Mouse (Mus musculus) CH12F3 (cell line): Measurements from ENCODE around the gene F11r.

Experiments
- in situ Hi-C: fragments of 300-500 bp; cut with MboI; formaldehyde crosslinking; loops from 2 replicates; pipeline ENCODE4 v1.14.3; 2020; ENCODE audit warnings: low sequenced_read_pairs

Gene F11r

DNA sequence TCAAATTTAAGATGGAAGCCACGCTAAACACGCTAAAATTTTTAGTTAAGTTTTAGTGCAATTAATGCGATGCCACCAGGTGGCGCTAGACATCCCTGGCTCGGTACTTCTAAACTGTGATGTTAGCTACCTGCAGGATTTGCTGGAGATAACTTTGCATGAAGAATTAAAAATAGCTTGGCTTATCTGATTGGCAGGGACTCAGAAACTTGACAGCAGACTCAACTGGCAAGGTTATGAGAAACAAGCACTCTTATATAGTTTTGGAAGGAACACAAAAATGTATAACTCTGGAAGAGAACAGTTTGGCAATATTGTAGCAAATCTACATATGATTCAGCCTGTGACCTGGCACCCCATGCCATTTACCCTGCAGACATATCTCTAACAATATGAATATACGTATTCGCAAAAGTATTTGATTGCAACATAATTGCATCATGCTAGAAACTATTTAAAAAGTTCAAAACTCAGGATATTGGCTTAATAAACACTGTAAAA is 33.1 kb downstream of the F11r start:
- in situ Hi-C loops: loop anchor here (10.0 kb wide), 1 partner anchor 106 kb away; the partner anchor contains the start of gene Klhdc9

DNA sequence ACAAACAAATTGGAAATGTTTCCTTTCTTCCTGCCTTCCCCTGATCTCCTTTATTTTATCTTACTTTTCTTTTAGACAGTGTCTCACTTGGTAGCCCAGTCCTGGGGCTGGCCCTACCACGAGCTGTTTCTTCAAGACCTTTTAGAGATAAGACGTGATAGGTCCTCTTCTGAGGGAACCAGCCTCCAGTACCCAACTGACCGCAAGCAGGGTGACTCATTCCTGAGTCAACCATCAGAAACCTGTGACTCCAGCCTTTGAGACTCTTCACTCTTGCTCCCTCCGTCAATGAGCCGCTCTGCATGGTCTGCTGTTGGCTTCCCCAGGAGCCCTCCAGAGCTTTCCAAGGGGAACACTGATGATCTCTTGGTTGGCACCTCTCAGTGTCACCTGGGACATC is 33.6 kb downstream of the F11r start:
- in situ Hi-C loops: loop anchor here (10.0 kb wide), 1 partner anchor 106 kb away; the partner anchor contains the start of gene Klhdc9

DNA sequence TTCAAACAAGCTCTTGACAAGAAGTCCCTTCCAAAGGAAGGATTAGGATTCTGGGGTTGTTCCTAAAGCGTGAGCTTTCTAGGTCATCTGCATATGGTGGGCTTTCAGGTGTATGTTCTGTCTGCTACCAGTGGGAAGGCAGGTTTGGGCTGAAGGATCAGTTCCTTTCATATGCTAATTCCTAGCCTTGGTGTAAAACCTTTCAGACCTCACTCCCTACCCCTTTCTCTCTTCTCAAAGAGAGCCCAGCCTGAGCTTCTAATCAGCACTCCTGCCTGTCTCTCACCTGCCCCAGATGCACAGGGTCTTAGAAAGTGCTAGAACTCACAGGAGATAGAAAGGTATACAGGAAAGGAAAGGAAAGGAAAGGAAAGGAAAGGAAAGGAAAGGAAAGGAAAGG is 34.1 kb downstream of the F11r start:
- in situ Hi-C loops: loop anchor here (10.0 kb wide), 1 partner anchor 107 kb away; the partner anchor contains the start of gene Klhdc9

DNA sequence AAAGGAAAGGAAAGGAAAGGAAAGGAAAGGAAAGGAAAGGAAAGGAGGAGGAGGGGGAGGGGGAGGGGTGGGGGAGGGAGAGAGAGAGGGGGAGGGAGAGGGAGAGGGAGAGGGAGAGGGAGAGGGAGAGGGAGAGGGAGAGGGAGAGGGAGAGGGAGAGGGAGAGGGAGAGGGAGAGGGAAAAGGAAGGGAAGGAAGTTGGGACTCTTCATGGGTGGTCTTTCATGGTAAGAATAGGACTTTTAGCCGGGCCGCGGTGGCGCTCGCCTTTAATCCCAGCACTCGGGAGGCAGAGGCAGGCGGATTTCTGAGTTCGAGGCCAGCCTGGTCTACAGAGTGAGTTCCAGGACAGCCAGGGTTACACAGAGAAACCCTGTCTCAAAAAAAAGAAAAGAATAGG is 34.6 kb downstream of the F11r start:
- in situ Hi-C loops: loop anchor here (10.0 kb wide), 1 partner anchor 107 kb away; the partner anchor contains the start of gene Klhdc9

DNA sequence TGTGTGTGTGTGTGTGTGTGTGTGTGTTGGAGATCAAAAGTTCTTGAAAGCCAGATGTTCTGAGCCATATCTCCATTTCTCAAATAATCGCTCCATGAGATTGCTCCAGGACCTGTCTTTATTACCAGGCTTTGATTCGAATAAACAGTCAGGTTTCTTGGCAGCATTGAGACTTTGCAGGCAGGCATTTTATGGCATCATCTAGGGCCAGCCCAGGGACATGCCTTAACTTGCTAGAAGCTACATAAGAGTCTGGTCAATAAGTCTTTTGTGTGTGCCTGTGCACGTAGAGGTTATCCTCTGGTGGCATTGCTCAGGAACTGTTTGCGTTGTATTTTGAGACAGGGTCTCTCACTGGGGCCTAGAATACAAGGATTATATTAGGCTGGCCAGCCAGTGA is 36.2 kb downstream of the F11r start:
- in situ Hi-C loops: loop anchor here (10.0 kb wide), 1 partner anchor 109 kb away; the partner anchor contains the start of gene Klhdc9

DNA sequence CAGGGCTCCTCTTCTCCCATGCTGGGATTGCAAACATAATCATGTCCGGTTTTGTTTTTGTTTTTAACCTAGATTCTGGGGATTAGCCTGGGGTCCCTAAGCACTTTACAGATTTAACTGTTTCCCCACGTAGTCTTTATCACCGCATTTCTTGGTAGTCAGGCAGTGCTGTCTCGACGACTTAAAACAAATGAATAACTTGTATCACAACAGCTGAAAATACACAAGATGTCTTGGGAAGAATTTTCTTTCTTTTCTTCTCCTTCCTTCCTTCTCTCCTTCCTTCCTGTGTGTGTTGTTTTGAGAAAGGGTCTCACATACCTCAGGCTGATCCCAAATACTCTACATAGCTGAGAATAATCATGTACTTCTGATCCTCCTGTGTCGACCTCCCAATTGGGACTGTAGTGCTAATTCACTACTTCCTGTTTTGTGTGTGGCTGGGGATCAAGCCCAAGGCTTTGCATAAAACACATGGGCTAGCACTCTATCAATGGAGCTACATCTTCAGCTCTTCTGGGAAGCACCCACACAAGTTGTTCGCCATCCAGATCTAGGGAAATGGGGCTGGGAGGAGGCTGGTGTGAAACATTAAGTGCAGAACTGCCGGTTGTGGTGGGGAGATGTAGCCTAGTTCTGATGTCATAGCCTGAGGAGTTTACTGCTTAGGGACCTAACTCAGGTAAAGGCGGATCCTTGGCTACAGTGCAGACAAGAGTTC is 36.7 kb downstream of the F11r start:
- in situ Hi-C loops: loop anchor here (10.0 kb wide), 1 partner anchor 109 kb away; the partner anchor contains the start of gene Klhdc9

DNA sequence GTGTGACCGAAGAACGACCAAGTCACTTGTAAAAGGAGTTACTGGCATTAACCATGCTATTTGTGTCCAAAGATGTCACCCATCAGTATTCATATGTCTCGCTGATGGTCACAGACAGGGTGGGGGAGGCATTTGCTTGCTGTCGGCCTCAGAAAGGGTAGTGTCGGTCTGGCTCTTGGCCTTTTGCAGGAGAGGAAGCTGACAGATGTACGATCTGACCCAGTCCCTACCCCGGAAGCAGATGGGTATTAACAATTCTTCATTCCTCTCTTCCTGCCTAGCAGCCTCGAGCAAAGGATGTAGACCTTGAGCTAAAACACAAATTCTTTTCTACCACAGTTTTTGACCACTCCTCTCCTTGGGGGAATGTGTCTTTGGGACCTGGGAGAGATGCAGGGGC is 39.8 kb downstream of the F11r start:
- in situ Hi-C loops: loop anchor here (10.0 kb wide), 1 partner anchor 112 kb away; the partner anchor contains the start of gene Klhdc9

DNA sequence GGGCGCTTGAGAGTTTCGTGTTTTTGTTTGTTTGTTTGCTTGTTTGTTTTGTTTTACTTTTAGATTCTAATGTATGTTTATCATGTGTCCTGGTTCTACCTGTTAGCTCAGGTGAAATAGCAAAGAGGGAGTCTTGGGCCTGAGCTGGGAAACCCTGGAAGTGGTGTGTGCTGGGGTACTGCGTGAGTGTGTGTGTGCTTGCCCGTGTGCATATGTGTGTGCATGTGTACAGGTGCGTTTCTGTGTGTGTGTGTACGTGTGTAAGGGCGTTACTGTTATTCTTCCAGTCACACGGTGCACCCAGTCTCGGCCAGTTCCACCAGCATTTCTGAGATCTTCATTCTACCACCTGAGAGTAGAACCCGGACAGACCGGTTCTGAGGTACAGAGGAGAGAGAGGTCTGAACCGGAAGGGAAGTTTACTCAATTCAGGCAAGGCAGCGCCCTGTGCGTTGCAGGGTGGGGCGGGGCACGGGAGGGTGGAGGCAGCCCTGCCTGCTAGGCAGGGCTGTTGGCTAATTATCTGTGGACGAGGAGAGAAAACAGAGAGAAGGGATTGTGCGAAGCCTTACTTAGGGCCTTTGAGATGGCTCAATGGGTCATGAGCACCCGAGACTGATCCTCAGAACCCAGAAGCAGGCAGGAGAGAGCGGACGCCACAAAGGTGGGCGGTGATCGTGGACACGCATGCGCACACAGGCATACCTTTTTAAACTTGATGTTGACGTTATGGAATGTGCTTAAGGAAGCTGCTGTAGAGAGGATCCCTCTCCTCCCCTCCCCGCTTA is 40.6 kb downstream of the F11r start:
- in situ Hi-C loops: loop anchor here (10.0 kb wide), 1 partner anchor 113 kb away; the partner anchor contains the start of gene Klhdc9

DNA sequence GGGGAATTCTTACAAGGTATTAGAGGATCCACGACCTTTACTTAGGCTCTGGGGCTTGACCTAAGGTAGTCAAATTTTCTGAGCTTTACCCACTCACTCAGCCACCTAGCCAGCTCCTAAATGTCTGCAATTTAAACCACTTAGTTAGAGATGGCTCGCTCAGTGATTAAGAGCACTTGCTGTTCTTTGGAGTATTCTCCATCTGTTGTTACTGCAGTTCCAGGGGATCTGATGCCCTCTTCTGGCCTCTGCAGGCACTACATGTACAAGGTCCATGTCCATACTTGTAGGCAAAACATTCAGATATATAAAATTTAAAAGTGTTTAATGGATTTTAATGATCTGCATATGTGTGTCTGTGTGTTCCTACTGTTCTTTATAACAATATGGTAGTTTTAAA is 41.6 kb downstream of the F11r start:
- in situ Hi-C loops: loop anchor here (10.0 kb wide), 1 partner anchor 114 kb away; the partner anchor contains the start of gene Klhdc9

DNA sequence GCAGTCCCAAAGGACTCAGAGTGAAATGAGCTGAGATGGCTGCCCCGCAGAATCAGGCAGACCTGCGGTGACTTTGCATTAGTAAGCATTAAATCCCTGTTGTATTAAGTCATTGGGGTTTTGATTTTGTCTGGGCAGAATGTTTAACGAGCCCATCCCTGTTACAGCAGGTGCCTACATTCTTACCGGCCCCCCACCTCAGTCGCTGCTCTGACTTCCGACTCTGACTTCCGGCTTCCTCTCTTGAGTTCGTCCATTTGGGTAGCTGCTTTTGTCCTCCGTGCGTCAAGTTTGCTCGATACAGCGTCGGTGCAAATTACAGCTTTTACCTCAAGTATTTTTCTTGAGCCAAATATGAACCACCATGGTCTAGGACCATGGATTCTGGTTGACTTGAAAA is 56.9 kb downstream of the F11r start:
- in situ Hi-C loops: no loop called here

DNA sequence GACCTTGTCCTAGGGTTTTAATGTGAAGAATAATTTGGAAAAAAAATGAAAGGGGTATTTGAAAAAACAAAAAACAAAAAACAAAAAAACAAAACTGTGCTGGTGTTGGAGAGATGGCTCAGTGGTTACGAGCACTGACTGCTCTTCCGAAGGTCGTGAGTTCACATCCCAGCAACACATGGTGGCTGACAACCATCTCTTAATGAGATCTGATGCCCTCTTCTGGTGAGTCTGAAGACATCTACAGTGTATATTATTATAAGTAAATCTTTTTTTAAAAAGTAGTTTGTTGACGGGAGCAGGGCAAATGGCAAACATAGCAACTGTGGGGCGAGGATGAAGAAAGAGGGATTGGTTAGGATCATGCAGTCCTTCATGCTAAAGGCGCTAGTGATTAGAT is 58.0 kb downstream of the F11r start:
- in situ Hi-C loops: no loop called here

DNA sequence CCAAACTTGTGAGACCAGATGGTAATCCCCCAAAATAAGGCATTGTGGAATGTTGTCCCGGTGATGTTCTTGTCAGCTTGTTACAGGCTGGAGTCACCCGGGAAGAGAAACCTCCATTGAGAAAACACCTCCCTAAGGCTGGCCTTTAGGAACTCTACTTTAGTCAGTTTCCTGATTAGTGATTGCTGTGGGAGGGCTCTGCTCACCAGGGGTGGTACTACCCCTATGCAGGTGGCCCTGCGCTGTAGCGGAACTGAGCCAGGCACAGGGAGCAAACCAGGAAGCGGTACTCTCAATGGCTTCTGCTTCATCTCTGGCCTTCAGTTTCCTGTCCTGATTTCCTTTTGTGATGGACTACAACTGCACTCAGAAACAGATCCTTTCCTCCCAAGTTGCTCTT is 62.5 kb downstream of the F11r start:
- in situ Hi-C loops: loop anchor here (10.0 kb wide), 1 partner anchor 65 kb away; no protein-coding TSS in a partner anchor

DNA sequence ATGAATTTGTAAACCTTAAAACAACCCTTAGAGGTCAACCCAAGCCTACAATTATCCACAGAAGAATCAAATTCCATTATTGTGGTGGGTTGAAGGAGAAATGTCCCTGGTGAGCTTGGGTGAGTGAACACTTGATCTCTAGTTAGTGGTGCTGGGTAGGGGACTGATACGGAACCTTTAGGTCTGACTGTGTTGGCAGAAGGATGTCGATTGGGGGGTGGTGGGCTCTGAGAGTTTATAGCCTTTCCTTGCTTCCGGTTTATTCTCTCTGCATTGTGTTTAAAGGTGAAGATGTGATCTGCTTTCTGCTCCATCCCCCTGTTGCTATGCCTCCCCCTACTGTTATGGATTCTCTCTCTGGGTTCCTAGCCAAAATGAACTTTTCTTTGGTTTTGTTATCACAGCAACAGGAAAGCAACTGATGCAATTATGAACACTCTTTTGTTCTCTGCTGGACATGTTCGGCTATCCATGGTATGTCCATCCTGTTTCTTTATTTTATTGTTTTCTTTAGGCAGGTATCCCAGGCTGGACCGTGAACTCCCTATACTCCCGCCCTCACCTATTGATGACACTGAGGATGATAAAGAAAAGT is 63.8 kb downstream of the F11r start:
- in situ Hi-C loops: loop anchor here (10.0 kb wide), 1 partner anchor 64 kb away; no protein-coding TSS in a partner anchor

DNA sequence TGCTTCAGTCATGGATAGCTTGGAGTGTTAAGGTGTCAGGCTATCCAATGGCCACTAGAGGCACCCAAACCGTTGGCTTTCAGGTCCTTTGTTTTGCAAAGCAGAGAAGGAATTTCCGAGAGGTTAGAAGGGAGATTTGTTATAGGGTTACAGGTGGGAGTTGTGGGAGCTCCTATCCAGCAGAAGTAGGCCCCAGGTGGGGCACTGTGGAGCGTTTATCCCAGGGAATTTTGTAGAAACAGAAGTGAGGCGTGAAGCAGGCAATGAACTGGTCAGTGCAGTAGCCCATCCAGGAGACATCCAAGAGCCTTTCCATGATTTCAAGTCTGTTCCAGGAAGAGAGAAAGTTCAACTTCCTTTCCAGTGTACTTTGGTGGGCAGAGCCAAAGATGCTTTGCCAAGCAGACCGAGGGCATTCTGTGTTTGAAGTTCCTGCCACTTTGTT is 64.3 kb downstream of the F11r start:
- in situ Hi-C loops: loop anchor here (10.0 kb wide), 1 partner anchor 63 kb away; no protein-coding TSS in a partner anchor

DNA sequence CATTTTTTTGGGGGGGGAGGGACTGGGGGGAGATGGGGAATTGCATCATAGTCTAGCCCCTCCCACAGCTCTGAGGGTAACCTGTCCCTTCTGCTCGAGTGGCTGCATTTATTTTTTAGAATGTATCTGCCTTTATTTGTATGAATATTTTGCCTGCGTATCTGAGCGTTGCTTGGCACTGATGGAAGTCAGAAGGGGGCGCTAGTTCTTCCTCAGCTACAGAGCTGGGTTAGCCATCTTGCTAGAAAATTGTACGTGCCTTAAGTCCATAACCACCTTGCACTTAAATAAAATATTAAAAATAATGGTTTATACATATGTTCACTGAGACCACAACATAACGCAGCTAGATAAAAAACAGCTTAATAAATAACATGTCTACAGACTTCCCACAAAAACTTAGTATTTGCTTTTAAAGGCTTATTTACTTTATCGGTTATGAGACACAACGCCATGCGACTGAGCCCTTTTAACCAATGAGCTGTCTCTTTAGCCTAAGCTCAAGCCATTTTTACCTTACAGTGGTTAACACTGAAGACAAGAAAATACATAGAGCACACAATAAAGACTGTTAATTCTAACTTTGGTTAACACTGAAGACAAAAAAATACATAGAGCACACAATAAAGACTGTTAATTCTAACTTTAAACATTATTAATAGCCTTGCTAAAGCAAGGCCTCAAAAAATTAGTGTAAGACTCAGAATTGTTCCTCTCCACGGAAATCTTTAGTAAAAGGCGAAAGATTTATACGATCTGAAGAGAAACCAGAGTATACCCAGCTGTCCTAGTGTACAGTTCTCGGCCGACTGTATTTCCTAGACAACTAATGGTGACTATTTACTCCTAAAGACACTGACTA is 65.3 kb downstream of the F11r start:
- in situ Hi-C loops: loop anchor here (10.0 kb wide), 1 partner anchor 62 kb away; no protein-coding TSS in a partner anchor

DNA sequence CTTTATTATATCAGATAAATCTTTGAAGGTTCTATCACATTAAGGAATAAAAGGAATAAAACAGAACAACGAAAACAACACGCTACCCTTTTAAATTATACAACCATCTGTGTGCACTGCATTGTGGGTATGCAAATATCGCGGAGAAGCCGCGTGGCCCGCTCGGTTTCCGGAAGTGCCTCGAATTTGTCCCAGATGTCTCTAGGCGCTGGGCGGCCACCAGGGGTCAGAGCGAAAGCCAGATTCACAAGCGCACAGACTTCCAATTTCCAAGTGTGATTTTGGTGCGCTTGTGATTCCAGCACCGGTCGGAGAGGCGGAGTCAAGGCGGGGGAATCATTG is 65.9 kb downstream of the F11r start, which contains the start of gene Alyref2:
Gene Alyref2, plus strand, starts transcription at position 229 of the 342 bp plus-strand sequence.
- in situ Hi-C loops: loop anchor here (10.0 kb wide), 1 partner anchor 62 kb away; no protein-coding TSS in a partner anchor

DNA sequence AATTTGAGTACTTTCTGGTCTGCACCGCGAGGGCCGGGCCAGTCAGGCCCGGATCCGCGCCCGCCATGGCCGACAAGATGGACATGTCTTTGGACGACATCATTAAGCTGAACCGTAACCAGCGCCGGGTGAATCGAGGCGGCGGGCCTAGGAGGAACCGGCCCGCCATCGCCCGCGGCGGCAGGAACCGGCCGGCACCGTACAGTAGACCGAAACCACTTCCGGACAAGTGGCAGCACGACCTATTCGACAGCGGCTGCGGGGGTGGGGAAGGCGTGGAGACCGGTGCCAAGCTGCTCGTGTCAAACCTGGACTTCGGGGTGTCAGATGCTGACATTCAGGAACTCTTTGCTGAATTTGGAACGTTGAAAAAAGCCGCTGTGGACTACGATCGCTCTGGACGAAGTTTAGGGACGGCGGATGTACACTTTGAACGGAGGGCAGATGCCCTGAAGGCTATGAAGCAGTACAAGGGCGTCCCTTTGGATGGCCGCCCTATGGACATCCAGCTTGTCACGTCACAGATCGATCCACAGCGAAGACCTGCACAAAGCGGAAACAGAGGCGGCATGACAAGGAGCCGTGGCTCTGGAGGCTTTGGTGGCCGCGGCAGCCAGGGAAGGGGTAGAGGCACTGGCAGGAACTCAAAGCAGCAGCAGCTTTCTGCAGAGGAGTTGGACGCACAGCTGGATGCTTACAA is 66.4 kb downstream of the F11r start:
- in situ Hi-C loops: loop anchor here (10.0 kb wide), 1 partner anchor 61 kb away; no protein-coding TSS in a partner anchor

DNA sequence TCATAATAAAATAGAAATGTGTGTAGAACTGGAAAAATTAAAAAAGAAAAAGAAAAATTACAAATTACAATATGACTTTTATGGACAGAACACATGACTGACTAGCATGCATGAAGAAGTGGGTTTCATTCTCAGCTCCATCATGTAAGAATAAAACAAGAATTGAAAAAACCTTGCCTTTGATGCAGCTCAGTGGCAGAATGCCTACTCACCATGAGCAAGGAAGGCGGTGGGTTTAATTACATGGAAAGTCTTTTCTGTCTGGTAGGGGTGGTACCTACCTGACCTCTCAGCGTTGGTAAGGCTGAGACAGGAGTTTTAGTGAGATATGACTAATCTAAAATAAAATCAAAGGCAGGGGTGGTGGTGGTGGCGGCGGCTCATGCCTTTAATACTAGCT is 67.3 kb downstream of the F11r start:
- in situ Hi-C loops: loop anchor here (10.0 kb wide), 1 partner anchor 60 kb away; no protein-coding TSS in a partner anchor

DNA sequence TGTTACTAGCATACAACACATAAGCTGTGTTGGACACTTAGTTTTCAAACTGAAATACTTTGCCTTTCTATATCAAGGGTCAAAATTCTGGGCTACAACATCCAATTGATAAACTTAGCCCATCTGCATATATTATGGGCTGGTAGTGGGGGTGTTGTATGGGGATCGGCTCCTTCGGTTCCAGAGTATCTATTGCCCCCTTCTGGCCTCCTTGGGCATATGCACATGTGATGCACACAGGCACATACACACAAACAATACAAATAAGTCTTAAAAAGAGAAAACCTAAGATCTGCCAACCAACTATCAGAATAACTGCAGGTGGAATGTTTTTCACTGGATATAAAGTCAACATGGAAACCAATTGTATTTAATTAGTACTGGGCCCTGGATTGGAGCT is 75.9 kb downstream of the F11r start:
- in situ Hi-C loops: no loop called here
